Mouse (Mus musculus) limb, embryonic 15.5 days (tissue): ENCODE results near the gene Ang. TPM values are rescaled to one million over a fixed set of nuclear protein-coding genes. Genes with fewer than 3 reads are reported as not detected.

Experiments
- polyA plus RNA-seq: library from polyadenylated mRNA; unstranded; fragments of >200 nt; fragmentation: Nextera tagmentation; extraction: Ambion mirVana; gene quantifications from 2 replicates; pipeline ENCODE4 v1.2.1, GENCODE M21; 2015

Ang gene
- polyA plus RNA-seq, 1 experiment from 2014 or later, result 10.1 TPM

Other genes with a start within 250 kb of the Ang start
- gene Tep1, start 220.6 kb upstream of the Ang start, polyA plus RNA-seq, result 5.0 and 6.2 TPM in 2 replicates
- 0.10 and 0.12 TPM in 2 replicates for gene Klhl33, start 193.6 kb upstream of the Ang start, polyA plus RNA-seq
- 145 and 148 TPM in 2 replicates for gene Osgep, start 166.3 kb upstream of the Ang start, polyA plus RNA-seq
- gene Apex1, start 166.2 kb upstream of the Ang start, polyA plus RNA-seq, result 188 TPM in 2 replicates
- gene Pip4p1, start 160.3 kb upstream of the Ang start, polyA plus RNA-seq, result 45.3 and 56.0 TPM in 2 replicates
- 52.0 and 54.8 TPM in 2 replicates for gene Pnp, start 160.1 kb upstream of the Ang start, polyA plus RNA-seq
- gene Gm49342, start 146.6 kb upstream of the Ang start, polyA plus RNA-seq, result not detected in 2 replicates
- gene Pnp2, start 135.2 kb upstream of the Ang start, polyA plus RNA-seq, result 0.31 and 0.54 TPM in 2 replicates
- 0.09 and 0.22 TPM in 2 replicates for gene Rnase10, start 83.4 kb upstream of the Ang start, polyA plus RNA-seq
- not detected in 2 replicates for gene Rnase9, start 49.3 kb upstream of the Ang start, polyA plus RNA-seq
- gene Rnase11, start 41.0 kb upstream of the Ang start, polyA plus RNA-seq, result not detected in 2 replicates
- not detected in 2 replicates for gene Rnase12, start 33.5 kb upstream of the Ang start, polyA plus RNA-seq
- not detected in 2 replicates for gene Olfr750, start 16.7 kb upstream of the Ang start, polyA plus RNA-seq
- 68.6 and 83.1 TPM in 2 replicates for gene Rnase4, start 73 bp upstream of the Ang start, polyA plus RNA-seq
- gene Eddm3b, start 23.3 kb downstream of the Ang start, polyA plus RNA-seq, result not detected in 2 replicates
- 0.58 and 1.6 TPM in 2 replicates for gene Rnase6, start 32.8 kb downstream of the Ang start, polyA plus RNA-seq
- 2.2 and 3.3 TPM in 2 replicates for gene Rnase1, start 55.6 kb downstream of the Ang start, polyA plus RNA-seq
- not detected in 2 replicates for gene Rnase2b, start 71.1 kb downstream of the Ang start, polyA plus RNA-seq
- not detected in 2 replicates for gene Ang2, start 108.0 kb downstream of the Ang start, polyA plus RNA-seq
- gene Ear14, start 112.2 kb downstream of the Ang start, polyA plus RNA-seq, result not detected in 2 replicates
- not detected in 2 replicates for gene Rnase2a, start 165.0 kb downstream of the Ang start, polyA plus RNA-seq